Mouse (Mus musculus) spleen, adult 2 months (tissue): ENCODE measurements around the gene Hist1h2bn. TPM values are rescaled to one million over a fixed set of nuclear protein-coding genes. Genes with fewer than 3 reads are reported as not detected.
"Not testable (repeated sequence)": the region's sequence is repeated elsewhere in the genome, so short reads cannot be mapped to it uniquely, and the experiment has no call there.

Experiments used
- DNase-seq, 2 experiments: peaks; one replicate each; pipeline versions ENCODE4 v3.0.0 to v3.0.0-alpha.2; 2012 to 2021; ENCODE audit warnings: low spot score in 2 of 2, low read depth in 1 of 2
- H3K27ac ChIP-seq: fragments of 200-500 bp; 2 replicates; pipeline ENCODE4 v1.5.1; 2012; ENCODE audit warnings: low read length, inconsistent platforms; ENCODE audit not compliant: insufficient read depth
- H3K27me3 ChIP-seq: fragments of 200-500 bp; 2 replicates; pipeline ENCODE4 v1.6.1; 2012; ENCODE audit warnings: mild to moderate bottlenecking, moderate library complexity, low read length, inconsistent platforms; ENCODE audit not compliant: control insufficient read depth, insufficient read depth
- H3K36me3 ChIP-seq: fragments of 200-500 bp; 2 replicates; pipeline ENCODE4 v1.6.1; 2012; ENCODE audit warnings: mild to moderate bottlenecking, low read length, inconsistent platforms; ENCODE audit not compliant: control insufficient read depth, insufficient read depth
- H3K4me1 ChIP-seq: fragments of 200-500 bp; 2 replicates; pipeline ENCODE4 v1.6.1; 2011; ENCODE audit warnings: inconsistent platforms; ENCODE audit not compliant: control insufficient read depth, insufficient read depth, insufficient read length
- H3K4me3 ChIP-seq: fragments of 200-500 bp; 2 replicates; pipeline ENCODE4 v1.5.1; 2011; ENCODE audit warnings: mild to moderate bottlenecking, inconsistent platforms; ENCODE audit not compliant: insufficient read depth, insufficient read length; ENCODE audit errors: extremely low read depth
- CTCF ChIP-seq: fragments of 200-500 bp; IDR thresholded peaks from 2 replicates; pipeline ENCODE4 v1.5.1; 2011; ENCODE audit warnings: mild to moderate bottlenecking, inconsistent platforms; ENCODE audit not compliant: insufficient read depth, insufficient read length, insufficient replicate concordance; ENCODE audit errors: extremely low read depth
- POLR2A ChIP-seq: fragments of 200-500 bp; IDR thresholded peaks from 2 replicates; pipeline ENCODE4 v1.6.1; 2011; ENCODE audit warnings: low read depth, low read length, inconsistent platforms
- WGBS: fragments of 180-500 bp; shearing (Covaris S2); methylation state at CpG from one replicate; pipeline ENCODE4 v1.1.7; 2018; 5-methylcytosine and 5-hydroxymethylcytosine counted together
- polyA plus RNA-seq: library from polyadenylated mRNA; depleted of rRNA; stranded (reverse); fragments of >200 nt; gene quantifications from 2 replicates; pipeline ENCODE4 v1.2.3, GENCODE M21; 2012; rRNA removed

The Hist1h2bn gene
- polyA plus RNA-seq, result 8.0 and 29.0 TPM in 2 replicates

GRCm38 (mm10) chr13:21753524-21754285 is at the start of gene Hist1h2bn, which contains the start of gene Hist1h2ak:
TSS of gene Hist1h2bn (plus strand) at chr13:21754123.
TSS of gene Hist1h2ak (minus strand) at chr13:21753827.
- Histone ChIP-seq H3K4me3 (peak within 1 kb of the TSS; percentile 59), H3K27ac (peak within 1 kb of the TSS; percentile 92)
- DNase-seq, result peak; percentile 60 to 90
- not testable (repeated sequence) for H3K27me3 ChIP-seq, H3K36me3 ChIP-seq, H3K4me1 ChIP-seq
- WGBS, result under 1% methylated on average over 48 of the region's 50 CpGs
- TF ChIP-seq POLR2A, result peak; percentile 50; the same call in 1 of the 2 replicates

GRCm38 (mm10) chr13:21706669-21707068 is 47.3 kb upstream of the Hist1h2bn start:
- TF ChIP-seq POLR2A (no peak), CTCF (no peak)
- H3K27me3 ChIP-seq, result no peaks in the 10 kb centered on the region
- H3K27ac ChIP-seq, result no peak overlapping the region
- H3K4me1 ChIP-seq, result no peaks in the 10 kb centered on the region
- 74% methylated on average over 4 of the region's 4 CpGs for WGBS
- no peak for DNase-seq
- H3K4me3 ChIP-seq, result no peak overlapping the region
- H3K36me3 ChIP-seq, result no peaks in the 10 kb centered on the region

- peak overlapping the region; percentile 70 for H3K4me3 ChIP-seq
- TF ChIP-seq POLR2A, result no peak
- peak; percentile 71; the same call in 1 of the 2 replicates for TF ChIP-seq CTCF
- no peaks in the 10 kb centered on the region for H3K4me1 ChIP-seq
- under 1% methylated on average over 32 of the region's 32 CpGs for WGBS
- peak; percentile 78 to 86 for DNase-seq
- H3K36me3 ChIP-seq, result no peaks in the 10 kb centered on the region
- H3K27me3 ChIP-seq, result no peaks in the 10 kb centered on the region
- peak overlapping the region; percentile 65 for H3K27ac ChIP-seq
Measured at GRCm38 (mm10) chr13:21710031-21710711, 43.8 kb upstream of the Hist1h2bn start.

- TF ChIP-seq POLR2A, result no peak
- TF ChIP-seq CTCF, result no peak
- Histone ChIP-seq H3K4me3 (peak overlapping the region; percentile 52), H3K27me3 (no peaks in the 10 kb centered on the region), H3K4me1 (no peaks in the 10 kb centered on the region), H3K36me3 (no peaks in the 10 kb centered on the region), H3K27ac (peak overlapping the region; percentile 26; the same call in 1 of the 2 replicates)
- DNase-seq, result peak; percentile 74 to 75
- WGBS, result 5% methylated on average over 22 of the region's 22 CpGs
Measured at GRCm38 (mm10) chr13:21710821-21711525, 43.0 kb upstream of the Hist1h2bn start.

- Histone ChIP-seq H3K27me3 (no peaks in the 10 kb centered on the region), H3K4me3 (no peak overlapping the region), H3K27ac (no peak overlapping the region), H3K36me3 (no peaks in the 10 kb centered on the region), H3K4me1 (no peaks in the 10 kb centered on the region)
- 46% methylated on average over 4 of the region's 4 CpGs for WGBS
- no peak for TF ChIP-seq POLR2A
- TF ChIP-seq CTCF, result no peak
- DNase-seq, result no peak
Measured at GRCm38 (mm10) chr13:21711698-21712097, 42.2 kb upstream of the Hist1h2bn start.

- WGBS, result under 1% methylated on average over 7 of the region's 7 CpGs
- peak; percentile 60 to 61 for DNase-seq
- TF ChIP-seq POLR2A (no peak), CTCF (peak; percentile 34; the same call in 1 of the 2 replicates)
Measured at GRCm38 (mm10) chr13:21714725-21715124, 39.2 kb upstream of the Hist1h2bn start.

More at GRCm38 (mm10) chr13:21714725-21715124, 39.2 kb upstream of the Hist1h2bn start:
- Histone ChIP-seq H3K4me1 (peaks cover 7% of the 10 kb centered on the region), H3K4me3 (no peak overlapping the region; the same call in 1 of the 2 replicates), H3K27me3 (no peaks in the 10 kb centered on the region), H3K36me3 (no peaks in the 10 kb centered on the region), H3K27ac (peak overlapping the region; percentile 39; the same call in 1 of the 2 replicates)
